Mouse (Mus musculus): ENCODE data around the gene Twnk. TPM values are rescaled to one million over a fixed set of nuclear protein-coding genes. Genes with fewer than 3 reads are reported as not detected.

Gene Twnk
- total RNA-seq, 2 experiments from 2014 or later: 21.5 to 22.0 TPM

DNA sequence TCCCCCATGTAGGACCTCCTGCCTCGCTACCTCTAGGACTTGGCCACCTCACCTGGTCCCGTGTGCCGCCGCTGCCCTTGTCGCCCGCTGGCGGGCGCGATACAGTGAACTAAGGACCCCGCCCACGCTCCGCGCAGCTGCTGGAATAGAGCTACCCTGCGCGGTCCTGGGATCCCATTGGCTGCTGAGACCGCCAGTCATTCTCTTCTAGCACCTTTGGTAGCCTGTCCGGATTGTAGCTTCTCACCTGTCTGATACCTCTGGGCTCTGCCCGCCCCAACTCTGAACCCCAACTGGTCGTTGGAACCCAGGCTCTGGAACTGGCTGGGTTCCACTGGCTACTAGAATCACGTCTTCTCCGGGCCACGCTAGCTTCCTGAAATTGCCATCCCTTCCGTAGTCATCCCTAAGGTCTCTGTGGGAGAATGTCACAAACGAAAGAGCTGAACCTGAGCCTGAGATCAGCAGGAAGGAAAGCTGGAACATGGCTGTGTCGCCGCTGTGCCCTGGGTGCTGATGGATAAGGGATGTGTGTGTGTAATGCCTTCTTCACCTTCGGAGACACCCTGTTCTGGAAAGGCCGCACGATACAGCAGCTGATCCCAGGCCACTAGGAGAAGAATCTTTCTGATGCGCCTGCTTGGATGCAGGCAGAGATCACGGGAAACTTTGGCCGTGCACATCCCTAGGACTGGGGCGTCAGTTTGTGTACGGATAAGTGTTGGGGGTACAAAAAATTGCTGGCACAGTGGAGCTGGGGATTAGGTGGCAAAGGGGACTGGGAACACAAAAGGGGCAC lies 41.3 kb downstream of the Twnk start:
- intact Hi-C loops (cut with DNase I): no loop called here
- DNase-seq: peak; percentile 78 to 79

DNA sequence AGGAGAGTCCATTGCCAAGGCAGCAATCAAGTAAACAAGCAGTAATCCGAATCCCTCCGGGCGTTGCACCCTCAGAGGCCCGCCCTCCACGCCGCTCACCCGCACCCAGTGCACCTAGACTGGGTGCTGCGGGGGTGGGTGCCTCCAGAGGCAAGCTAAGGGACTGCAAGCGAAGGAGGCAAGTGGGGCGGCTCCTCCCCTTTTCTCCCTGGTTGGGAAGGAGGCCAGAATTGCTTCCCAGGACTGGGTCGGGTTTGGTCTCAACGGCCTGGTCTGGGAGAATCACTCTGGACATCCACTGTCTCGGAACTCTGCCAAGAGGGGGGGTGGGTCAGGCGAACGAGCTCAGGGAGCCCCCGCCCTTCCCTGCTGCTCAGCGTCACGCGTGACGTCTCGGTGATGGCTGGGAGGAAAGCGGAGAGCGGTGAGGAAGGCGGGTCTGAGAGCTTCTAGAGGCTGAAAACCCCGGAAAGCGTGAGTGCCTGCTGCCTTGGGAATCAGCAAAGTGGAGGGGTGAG lies 42.0 kb downstream of the Twnk start, which contains the start of gene Sfxn3:
Gene Sfxn3, plus strand, starts transcription at position 87 of the 518 bp plus-strand sequence.
- DNase-seq: peak; percentile 94 to 97
- intact Hi-C loops (cut with DNase I): no loop called here

- DNase-seq: peak; percentile 51 to 53
Measured at GRCm38 (mm10) chr19:45047935-45048643, 42.6 kb downstream of the Twnk start.

GRCm38 (mm10) chr19:45048644-45049365 lies 43.3 kb downstream of the Twnk start:
- DNase-seq: no peak
- intact Hi-C loops (cut with DNase I): no loop called here

More at GRCm38 (mm10) chr19:45047935-45048643, 42.6 kb downstream of the Twnk start:
- intact Hi-C loops (cut with DNase I): no loop called here

DNA sequence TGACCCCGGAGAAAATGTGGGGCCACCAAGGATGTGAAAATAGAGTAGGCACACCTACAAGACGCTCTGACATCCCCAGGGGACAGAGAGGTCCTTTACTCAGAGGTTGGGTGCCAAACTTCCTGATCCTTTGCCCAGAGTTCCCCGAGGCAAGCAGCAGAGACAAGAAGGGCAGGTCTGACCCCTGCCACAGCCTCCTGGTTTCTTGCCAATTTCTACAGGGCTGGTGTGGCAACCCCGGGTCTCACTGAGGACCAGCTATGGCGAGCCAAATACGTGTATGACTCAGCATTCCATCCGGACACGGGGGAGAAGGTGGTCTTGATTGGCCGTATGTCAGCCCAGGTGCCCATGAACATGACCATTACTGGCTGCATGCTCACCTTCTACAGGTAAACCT lies 44.1 kb downstream of the Twnk start:
- intact Hi-C loops (cut with DNase I): no loop called here
- no peak for DNase-seq

DNA sequence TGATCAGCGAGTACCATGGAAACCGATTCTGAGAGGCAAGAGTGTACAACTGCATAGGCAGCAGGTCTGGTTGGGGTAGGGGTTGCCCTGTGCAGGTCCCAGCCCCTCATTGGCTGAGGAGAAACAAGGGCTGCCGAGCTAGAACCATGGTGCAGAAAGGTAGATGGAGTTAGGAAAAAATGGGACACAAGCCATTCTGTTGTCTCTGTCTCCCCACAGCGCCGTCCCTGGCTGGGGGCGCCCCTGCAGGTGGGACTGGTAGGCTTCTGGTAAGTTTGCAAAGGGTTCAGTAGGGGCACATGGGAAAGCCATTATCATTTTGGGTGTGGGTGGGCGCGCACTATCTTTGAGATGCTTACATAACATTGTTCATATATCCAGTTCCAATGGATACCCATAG lies 48.0 kb downstream of the Twnk start:
- no peak for DNase-seq
- intact Hi-C loops (cut with DNase I): no loop called here

GRCm38 (mm10) chr19:45054892-45055690 lies 49.6 kb downstream of the Twnk start:
- intact Hi-C loops (cut with DNase I): no loop called here
- DNase-seq: no peak

GRCm38 (mm10) chr19:45056364-45056763 lies 50.9 kb downstream of the Twnk start:
- intact Hi-C loops (cut with DNase I): loop anchor here (1.0 kb wide), 1 partner anchor 25 kb away; no protein-coding TSS in a partner anchor
- DNase-seq: peak in 1 of 2 experiments; percentile 34

DNA sequence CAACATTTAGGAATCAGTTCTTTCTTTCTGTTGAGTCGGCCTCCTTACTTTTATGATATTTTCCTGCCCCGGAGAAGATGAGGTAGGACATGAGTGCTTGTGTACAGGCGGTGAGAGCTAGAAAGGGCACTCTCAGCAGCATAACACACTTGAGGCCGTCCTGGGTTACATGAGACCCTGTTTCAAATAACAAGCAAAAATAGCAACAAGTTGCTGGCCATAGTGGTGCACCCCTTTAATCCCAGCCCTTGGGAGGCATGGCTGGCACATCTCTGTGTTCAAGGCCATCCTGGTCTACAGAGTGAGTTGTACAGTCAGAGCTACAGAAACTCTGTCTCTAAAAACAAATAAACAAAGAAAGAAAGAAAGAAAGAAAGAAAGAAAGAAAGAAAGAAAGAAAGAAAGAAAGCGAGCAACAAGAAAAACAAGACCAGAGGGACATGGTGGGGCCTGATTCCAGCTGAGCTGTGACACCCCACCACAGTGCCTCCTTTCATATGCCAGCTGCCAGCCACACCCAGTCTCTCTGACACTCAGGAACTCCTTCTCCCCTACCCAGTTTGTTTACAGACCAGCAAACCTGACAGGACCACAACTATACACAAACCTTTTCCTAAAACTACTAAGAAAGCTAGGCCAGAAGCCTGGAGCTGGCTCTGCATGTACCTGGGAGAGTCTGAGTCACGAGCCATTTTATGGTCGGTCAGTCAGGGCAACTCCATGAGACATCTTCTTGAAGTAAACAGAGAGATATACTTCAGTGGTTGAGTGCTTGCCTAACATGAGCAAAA lies 51.6 kb downstream of the Twnk start:
- intact Hi-C loops (cut with DNase I): loop anchor here (1.0 kb wide), 1 partner anchor 24 kb away; no protein-coding TSS in a partner anchor
- peak in 1 of 2 experiments; percentile 12 for DNase-seq

- intact Hi-C loops (cut with DNase I): no loop called here
- peak in 1 of 2 experiments; percentile 29 for DNase-seq
Measured at GRCm38 (mm10) chr19:45057724-45058112, 52.3 kb downstream of the Twnk start.

DNA sequence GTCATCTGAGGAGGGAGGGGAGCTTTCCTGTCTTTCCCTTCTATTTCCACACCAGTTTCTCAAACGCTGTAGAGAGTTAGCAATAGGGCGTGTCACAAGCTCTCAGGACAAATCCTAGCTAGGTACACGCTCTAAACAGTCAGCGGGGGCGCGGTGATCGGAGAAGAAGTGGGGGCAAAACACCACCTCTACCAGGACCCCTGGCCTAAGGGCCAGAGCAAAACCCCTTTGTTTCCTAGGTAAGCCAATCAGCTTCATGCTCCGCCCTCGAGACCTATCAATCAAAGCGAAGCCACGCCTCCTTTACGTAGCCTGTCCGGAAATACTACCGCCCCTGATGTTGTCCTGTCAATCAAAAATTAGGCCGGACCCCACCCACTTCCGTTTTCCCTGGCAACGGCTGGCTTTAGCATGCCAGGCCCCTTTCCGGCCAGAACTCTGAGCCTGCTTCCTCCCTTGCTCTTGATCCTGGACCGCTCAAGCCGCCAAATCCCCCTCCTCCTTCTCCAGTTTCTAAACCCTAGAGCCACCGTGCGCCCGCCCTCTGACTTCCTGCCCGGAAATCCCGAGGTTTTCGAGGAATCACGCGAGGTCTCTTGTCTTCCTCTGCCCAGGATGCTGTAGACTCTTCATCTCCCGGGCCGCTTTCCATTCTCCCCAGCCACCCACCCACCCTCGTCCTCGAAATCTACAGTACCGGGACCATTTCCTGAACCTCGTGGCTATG lies 52.8 kb downstream of the Twnk start:
- DNase-seq: peak; percentile 90 to 95
- intact Hi-C loops (cut with DNase I): no loop called here

DNA sequence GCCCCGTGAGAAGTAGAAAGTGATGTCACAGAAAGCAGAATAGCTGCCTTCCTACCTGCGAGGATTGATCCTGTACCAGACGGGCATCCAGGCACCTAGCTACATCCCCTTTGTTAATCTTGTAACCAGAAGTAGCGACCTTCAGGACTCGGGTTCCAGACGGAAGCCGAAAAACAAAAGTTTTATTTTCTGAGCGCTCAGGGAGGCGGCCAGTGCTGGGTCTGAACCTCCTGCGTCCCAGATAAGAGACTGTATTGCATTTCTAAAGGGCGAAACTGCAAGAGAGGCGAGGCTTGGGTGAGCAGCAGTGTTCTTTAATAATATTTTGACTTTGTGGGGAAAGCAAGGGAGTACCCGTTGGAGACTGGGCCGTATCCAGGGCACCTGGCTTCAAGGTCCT lies 53.4 kb downstream of the Twnk start:
- intact Hi-C loops (cut with DNase I): no loop called here
- DNase-seq: no peak

Other genes with a start within 250 kb of the Twnk start
- gene Pax2, start 249.6 kb upstream of the Twnk start, total RNA-seq (2021): not detected
- gene Slf2, start 74.5 kb upstream of the Twnk start, total RNA-seq (2021): 10 to 100 TPM; 26.4 to 26.8 TPM
- gene Sema4g, start 16.6 kb upstream of the Twnk start, total RNA-seq (2021): under 1 TPM; 0.56 to 0.72 TPM
- 10 to 100 TPM; 50.3 to 53.9 TPM for gene Mrpl43, start 779 bp downstream of the Twnk start, total RNA-seq (2021)
- gene Lzts2, start 8.8 kb downstream of the Twnk start, total RNA-seq (2021): 10 to 100 TPM; 66.4 to 72.4 TPM
- under 1 TPM in 1 of 2 experiments, not detected in 1; 0.19 TPM for gene Pdzd7, start 40.1 kb downstream of the Twnk start, total RNA-seq (2021)
- gene Sfxn3, start 41.8 kb downstream of the Twnk start, total RNA-seq (2021): 10 to 100 TPM; 15.7 to 19.1 TPM
- 1 to 10 TPM; 4.9 to 7.0 TPM for gene Kazald1, start 69.6 kb downstream of the Twnk start, total RNA-seq (2021)
- under 1 TPM; 0.22 to 0.27 TPM for gene Tlx1, start 145.0 kb downstream of the Twnk start, total RNA-seq (2021)
- not detected for gene Lbx1, start 230.1 kb downstream of the Twnk start, total RNA-seq (2021)